Mouse (Mus musculus): ENCODE data around the gene Tgfa.

DNA sequence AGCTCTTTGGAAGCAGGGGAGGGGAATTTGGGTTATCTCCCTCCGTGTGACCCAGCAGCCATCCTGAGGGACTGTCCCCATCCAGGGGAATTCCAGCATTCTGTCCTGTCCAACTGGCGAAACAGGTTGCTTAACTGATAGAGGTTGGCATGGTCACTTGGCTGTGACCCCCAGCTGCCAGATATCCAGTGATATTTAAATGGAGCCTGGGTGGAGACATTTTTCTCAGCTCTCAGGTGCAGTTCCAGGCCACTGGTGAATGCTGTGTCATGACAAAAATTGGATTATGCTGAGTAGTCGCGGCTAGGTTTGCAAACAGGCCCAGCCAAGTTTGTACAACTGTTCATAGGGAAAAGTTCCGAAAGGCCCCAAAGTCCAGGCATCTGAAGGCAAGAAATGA is 12.4 kb upstream of the Tgfa start:
- TF ChIP-seq CHD2 (IDR thresholded peaks at IDR 0.05; ENCODE audit: low read depth, low read length) (no peak), HCFC1 (IDR thresholded peaks at IDR 0.05; ENCODE audit: borderline replicate concordance, insufficient read depth, low read length) (no peak), MAFK (IDR thresholded peaks at IDR 0.05; ENCODE audit: insufficient read depth, low read depth, low read length) (no peak), ZNF384 (IDR thresholded peaks at IDR 0.05; ENCODE audit: low read depth, low read length) (no peak)

All from ES-E14 (cell line).